Mouse (Mus musculus): ENCODE data around the gene Cyp3a44.
"Not testable (repeated sequence)": the region's sequence is repeated elsewhere in the genome, so short reads cannot be mapped to it uniquely, and the experiment has no call there.

Cyp3a44 gene

GRCm38 (mm10) chr5:145805796-145806195 is at the start of gene Cyp3a44:
Cyp3a44 (minus strand) TSS chr5:145805874.
- DNase-seq (ENCODE audit: low read depth), result not testable (repeated sequence)

GRCm38 (mm10) chr5:145800229-145800628 is 5.4 kb downstream of the Cyp3a44 start:
- DNase-seq (ENCODE audit: low read depth), result not testable (repeated sequence)

GRCm38 (mm10) chr5:145793232-145793631 is 12.4 kb downstream of the Cyp3a44 start:
- DNase-seq (ENCODE audit: low read depth), result not testable (repeated sequence)

DNA sequence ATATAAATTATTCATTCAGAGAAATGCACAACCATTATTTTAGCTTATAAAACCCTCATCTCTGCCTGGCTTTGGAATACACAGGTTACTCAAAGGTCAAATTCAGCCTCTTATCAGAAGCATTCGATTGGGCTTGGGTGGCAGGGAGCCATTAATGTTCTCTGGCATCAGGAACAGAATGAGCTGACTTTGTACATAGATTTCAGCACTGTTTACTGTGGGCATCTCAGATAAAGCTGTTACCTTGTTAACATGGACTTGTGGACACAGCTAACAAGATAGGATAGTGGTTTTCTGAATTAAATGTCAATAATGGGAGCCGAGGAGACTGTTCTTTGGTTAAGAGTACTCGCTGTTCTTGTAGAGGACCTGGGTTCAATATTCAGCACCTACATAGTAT is 68.2 kb downstream of the Cyp3a44 start:
- not testable (repeated sequence) for DNase-seq (ENCODE audit: low read depth)

All from NIH3T3 (cell line).